Mouse (Mus musculus): ENCODE measurements at regions not wholly inside any gene's neighbourhood (a gene's known extent, or its start where the extent isn't known, plus 50 kb on each side); places are given as distances from the start of the nearest gene placed in this dataset.
A peak's percentile ranks its signal among the peaks of the same experiment; 100 is the strongest.

- Histone ChIP-seq H3K27ac (peak overlapping the region; percentile 51; the same call in 1 of the 2 replicates), H3K9me3 (no peaks in the 10 kb centered on the region), H3K9ac (no peak overlapping the region), H3K4me1 (peaks cover 20% of the 10 kb centered on the region; the same call in 1 of the 2 replicates), H3K4me3 (replicated peaks) (no peak overlapping the region), H3K4me2 (no peak overlapping the region), H3K36me3 (no peaks in the 10 kb centered on the region), H3K27me3 (replicated peaks) (no peaks in the 10 kb centered on the region)
- 16% methylated on average over 3 of the region's 3 CpGs for WGBS
- ATAC-seq (ENCODE audit: insufficient read depth, low FRiP score, low read depth), result no peak
These were observed 67.2 kb upstream of the Boc start for GRCm38 (mm10) chr16:44625871-44626293.

DNA sequence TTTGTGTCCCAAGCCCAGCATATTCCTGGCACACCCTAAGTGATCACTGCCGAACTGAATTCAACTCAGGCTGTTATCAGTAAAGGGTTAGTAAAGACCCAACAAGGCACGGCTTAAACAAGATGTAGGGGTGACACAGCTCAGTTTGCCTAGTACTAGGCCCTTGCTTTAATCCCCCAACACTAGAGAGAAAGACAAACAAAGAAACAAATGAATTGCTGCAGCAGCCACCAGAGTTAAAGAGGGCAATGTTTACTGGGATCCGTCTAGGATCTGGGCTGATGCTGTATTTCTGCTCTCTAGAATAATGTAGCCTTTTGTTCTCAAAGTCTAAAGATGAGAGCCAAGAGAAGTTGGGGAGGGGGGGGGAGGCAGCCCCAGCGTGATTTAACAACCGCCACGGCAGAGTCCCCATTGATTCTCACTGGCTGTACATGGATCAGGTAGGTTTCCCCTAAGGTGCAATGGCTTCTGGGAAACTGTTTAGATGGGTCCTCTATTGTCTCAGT is 66.5 kb upstream of the Boc start:
- Histone ChIP-seq H3K27me3 (replicated peaks) (no peaks in the 10 kb centered on the region), H3K36me3 (no peaks in the 10 kb centered on the region), H3K4me3 (replicated peaks) (no peak overlapping the region), H3K4me1 (peaks cover 19% of the 10 kb centered on the region; the same call in 1 of the 2 replicates), H3K4me2 (no peak overlapping the region), H3K27ac (peak overlapping the region; percentile 51; the same call in 1 of the 2 replicates), H3K9me3 (no peaks in the 10 kb centered on the region), H3K9ac (no peak overlapping the region)
- ATAC-seq (ENCODE audit: insufficient read depth, low FRiP score, low read depth), result no peak
- 59% methylated on average over 6 of the region's 6 CpGs for WGBS

GRCm38 (mm10) chr16:44621573-44621972 is 62.9 kb upstream of the Boc start:
- 86% methylated on average over 5 of the region's 5 CpGs for WGBS
- no peaks in the 10 kb centered on the region for H3K36me3 ChIP-seq
- no peak overlapping the region for H3K4me3 ChIP-seq (replicated peaks)
- no peak for ATAC-seq (ENCODE audit: insufficient read depth, low FRiP score, low read depth)
- H3K4me1 ChIP-seq, result peaks cover 17% of the 10 kb centered on the region; the same call in 1 of the 2 replicates
- H3K9ac ChIP-seq, result no peak overlapping the region
- H3K9me3 ChIP-seq, result no peaks in the 10 kb centered on the region
- no peaks in the 10 kb centered on the region for H3K27me3 ChIP-seq (replicated peaks)
- H3K27ac ChIP-seq, result no peak overlapping the region
- no peak overlapping the region for H3K4me2 ChIP-seq

- no peak overlapping the region for H3K27ac ChIP-seq
- WGBS, result 58% methylated on average over 2 of the region's 2 CpGs
- no peak for ATAC-seq (ENCODE audit: insufficient read depth, low FRiP score, low read depth)
- H3K9ac ChIP-seq, result no peak overlapping the region
- H3K36me3 ChIP-seq, result no peaks in the 10 kb centered on the region
- peaks cover 16% of the 10 kb centered on the region; the same call in 1 of the 2 replicates for H3K4me1 ChIP-seq
- no peaks in the 10 kb centered on the region for H3K27me3 ChIP-seq (replicated peaks)
- H3K4me2 ChIP-seq, result no peak overlapping the region
- no peaks in the 10 kb centered on the region for H3K9me3 ChIP-seq
- H3K4me3 ChIP-seq (replicated peaks), result no peak overlapping the region
These were observed 61.8 kb upstream of the Boc start for GRCm38 (mm10) chr16:44620536-44620935.

DNA sequence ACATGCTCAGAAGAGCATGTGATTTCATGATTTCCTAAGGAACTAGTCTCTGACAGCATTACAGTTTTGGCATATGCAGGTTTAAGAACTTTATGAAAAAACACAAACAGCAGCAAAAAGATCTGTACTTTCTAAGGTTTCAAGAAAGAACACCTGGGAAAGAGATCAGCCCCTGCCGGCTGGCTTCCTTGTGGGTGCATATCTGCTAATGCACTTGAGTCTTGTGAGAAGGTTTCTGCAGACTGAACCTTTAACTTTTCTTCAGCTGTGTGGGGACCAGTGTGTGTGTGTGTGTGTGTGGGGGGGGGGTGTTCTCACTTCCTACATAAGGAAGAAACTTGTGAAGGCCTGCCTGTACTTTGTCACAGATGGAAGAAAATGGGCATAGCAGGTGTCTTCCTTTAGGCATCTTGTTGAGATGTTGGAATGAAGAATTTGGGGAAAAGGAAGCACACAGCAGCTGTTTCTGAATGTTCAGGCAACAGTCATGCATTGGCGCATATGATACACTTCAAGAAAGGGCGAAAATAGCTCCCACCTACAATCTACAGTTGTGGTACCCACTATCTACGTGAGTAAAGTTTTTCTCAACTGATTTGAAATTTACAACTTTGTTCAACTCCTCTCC is 60.9 kb upstream of the Boc start:
- H3K36me3 ChIP-seq, result no peaks in the 10 kb centered on the region
- ATAC-seq (ENCODE audit: insufficient read depth, low FRiP score, low read depth), result no peak
- 74% methylated on average over 4 of the region's 4 CpGs for WGBS
- no peaks in the 10 kb centered on the region for H3K9me3 ChIP-seq
- peaks cover 14% of the 10 kb centered on the region; the same call in 1 of the 2 replicates for H3K4me1 ChIP-seq
- no peak overlapping the region for H3K9ac ChIP-seq
- no peaks in the 10 kb centered on the region for H3K27me3 ChIP-seq (replicated peaks)
- H3K27ac ChIP-seq, result no peak overlapping the region; the same call in 1 of the 2 replicates
- no peak overlapping the region for H3K4me3 ChIP-seq (replicated peaks)
- H3K4me2 ChIP-seq, result no peak overlapping the region

DNA sequence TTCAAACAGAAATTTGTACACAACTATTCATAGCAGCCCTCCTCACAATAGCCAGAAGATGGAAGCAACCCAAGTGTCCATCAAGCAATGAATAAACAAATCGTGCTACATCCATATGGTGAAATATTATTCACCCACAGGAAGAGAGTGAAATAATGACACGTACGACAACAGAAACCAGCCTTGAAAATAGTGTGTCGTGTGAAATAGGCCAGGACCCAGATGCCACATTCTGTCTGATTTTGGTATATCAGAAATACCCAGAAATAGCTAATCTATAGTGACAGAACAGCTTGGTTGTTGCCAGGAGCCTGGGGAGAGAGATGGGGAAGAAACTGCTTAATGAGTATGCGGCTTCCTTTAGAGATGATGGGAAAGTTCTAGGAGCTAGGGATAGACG is 58.3 kb upstream of the Boc start:
- Histone ChIP-seq H3K4me3 (replicated peaks) (no peak overlapping the region), H3K9ac (no peak overlapping the region), H3K9me3 (no peaks in the 10 kb centered on the region), H3K27ac (peak overlapping the region; percentile 82), H3K27me3 (replicated peaks) (no peaks in the 10 kb centered on the region), H3K4me1 (peaks cover 14% of the 10 kb centered on the region; the same call in 1 of the 2 replicates), H3K36me3 (no peaks in the 10 kb centered on the region), H3K4me2 (no peak overlapping the region)
- no peak for ATAC-seq (ENCODE audit: insufficient read depth, low FRiP score, low read depth)
- 63% methylated on average over 6 of the region's 6 CpGs for WGBS

- Histone ChIP-seq H3K27me3 (replicated peaks) (no peaks in the 10 kb centered on the region), H3K36me3 (no peaks in the 10 kb centered on the region), H3K9me3 (no peaks in the 10 kb centered on the region), H3K4me3 (replicated peaks) (no peak overlapping the region), H3K9ac (no peak overlapping the region), H3K4me2 (0 out of 2 replicates have a peak overlapping the region, but pooled peaks have one; percentile 19), H3K27ac (peak overlapping the region; percentile 82), H3K4me1 (peaks cover 14% of the 10 kb centered on the region; the same call in 1 of the 2 replicates)
- ATAC-seq (ENCODE audit: insufficient read depth, low FRiP score, low read depth), result peak; percentile 84
- WGBS, result 9% methylated on average over 5 of the region's 5 CpGs
These were observed 57.7 kb upstream of the Boc start for GRCm38 (mm10) chr16:44616376-44616775.

- Histone ChIP-seq H3K36me3 (no peaks in the 10 kb centered on the region), H3K4me1 (peaks cover 14% of the 10 kb centered on the region; the same call in 1 of the 2 replicates), H3K4me2 (0 out of 2 replicates have a peak overlapping the region, but pooled peaks have one; percentile 19), H3K4me3 (replicated peaks) (no peak overlapping the region), H3K27me3 (replicated peaks) (no peaks in the 10 kb centered on the region), H3K9me3 (no peaks in the 10 kb centered on the region), H3K9ac (no peak overlapping the region), H3K27ac (peak overlapping the region; percentile 82)
- WGBS, result 19% methylated on average over 3 of the region's 3 CpGs
- peak; percentile 17; the same call in 1 of the 2 replicates for ATAC-seq (ENCODE audit: insufficient read depth, low FRiP score, low read depth)
These were observed 57.1 kb upstream of the Boc start for GRCm38 (mm10) chr16:44615878-44616206.

DNA sequence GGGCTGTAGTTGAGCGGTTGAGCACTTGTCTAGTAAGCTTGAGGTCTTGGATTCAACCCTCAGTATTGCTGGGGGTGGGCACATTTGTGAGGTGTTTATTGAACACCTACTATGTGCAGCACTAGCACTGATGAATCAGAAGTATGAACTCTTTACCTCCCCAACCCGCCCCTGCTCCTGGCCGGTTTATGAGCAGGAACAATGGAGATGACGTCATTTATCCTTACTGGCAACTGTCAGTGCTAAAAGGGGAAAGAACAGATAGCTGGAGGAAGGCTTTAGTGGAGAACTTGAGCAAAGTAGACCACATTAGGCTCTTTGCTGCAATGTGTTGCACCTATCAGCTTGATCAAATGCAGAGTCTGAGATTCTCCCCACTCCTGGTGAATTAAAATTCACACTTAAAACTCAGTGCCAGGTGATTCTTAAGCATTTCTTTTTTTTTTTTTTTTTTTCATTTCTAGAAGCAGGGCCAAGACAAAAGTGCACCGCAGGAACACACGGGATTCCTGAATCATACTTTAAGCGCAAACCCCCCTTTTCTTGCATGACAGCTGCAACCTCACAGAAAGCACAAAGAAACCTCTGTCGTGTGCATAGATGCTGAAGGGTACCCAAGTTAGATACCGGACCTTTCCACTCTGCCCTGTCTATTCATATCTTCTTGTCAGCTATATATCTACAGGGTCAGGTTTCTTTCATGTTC is 56.6 kb upstream of the Boc start:
- Histone ChIP-seq H3K4me2 (no peak overlapping the region), H3K36me3 (no peaks in the 10 kb centered on the region), H3K4me3 (replicated peaks) (no peak overlapping the region), H3K9me3 (no peaks in the 10 kb centered on the region), H3K4me1 (peaks cover 14% of the 10 kb centered on the region; the same call in 1 of the 2 replicates), H3K27me3 (replicated peaks) (no peaks in the 10 kb centered on the region), H3K9ac (no peak overlapping the region), H3K27ac (peak overlapping the region; percentile 82; the same call in 1 of the 2 replicates)
- 41% methylated on average over 9 of the region's 9 CpGs for WGBS
- ATAC-seq (ENCODE audit: insufficient read depth, low FRiP score, low read depth), result no peak

DNA sequence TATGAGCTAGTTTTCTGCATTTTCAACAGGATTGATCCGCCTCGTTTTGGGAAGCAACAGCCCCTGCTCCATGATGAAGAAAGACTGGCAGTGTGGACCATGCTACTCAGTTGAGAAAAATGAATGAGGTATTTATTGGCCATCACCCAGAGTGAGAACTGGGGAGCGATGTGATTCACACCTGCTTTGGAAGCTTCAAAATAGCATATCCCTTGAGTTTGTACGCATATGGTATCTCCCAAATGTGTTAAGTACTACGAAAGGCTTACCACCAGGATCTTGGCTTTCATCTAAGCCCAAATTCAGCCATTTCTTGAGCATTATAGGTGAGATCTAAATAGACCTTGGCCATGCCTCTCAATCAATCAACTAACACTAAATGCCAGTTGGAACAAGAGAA is 55.5 kb upstream of the Boc start:
- no peaks in the 10 kb centered on the region for H3K27me3 ChIP-seq (replicated peaks)
- peaks cover 14% of the 10 kb centered on the region; the same call in 1 of the 2 replicates for H3K4me1 ChIP-seq
- ATAC-seq (ENCODE audit: insufficient read depth, low FRiP score, low read depth), result no peak
- H3K4me3 ChIP-seq (replicated peaks), result no peak overlapping the region
- H3K36me3 ChIP-seq, result no peaks in the 10 kb centered on the region
- H3K9ac ChIP-seq, result no peak overlapping the region
- no peak overlapping the region for H3K4me2 ChIP-seq
- no peaks in the 10 kb centered on the region for H3K9me3 ChIP-seq
- 93% methylated on average over 5 of the region's 5 CpGs for WGBS
- H3K27ac ChIP-seq, result no peak overlapping the region

- Histone ChIP-seq H3K36me3 (no peaks in the 10 kb centered on the region), H3K27me3 (replicated peaks) (no peaks in the 10 kb centered on the region), H3K4me3 (replicated peaks) (no peak overlapping the region), H3K4me2 (no peak overlapping the region), H3K27ac (no peak overlapping the region), H3K9me3 (no peaks in the 10 kb centered on the region), H3K4me1 (peaks cover 14% of the 10 kb centered on the region; the same call in 1 of the 2 replicates), H3K9ac (no peak overlapping the region)
- 77% methylated on average over 5 of the region's 5 CpGs for WGBS
- ATAC-seq (ENCODE audit: insufficient read depth, low FRiP score, low read depth), result no peak
These were observed 54.0 kb upstream of the Boc start for GRCm38 (mm10) chr16:44612676-44613075.

DNA sequence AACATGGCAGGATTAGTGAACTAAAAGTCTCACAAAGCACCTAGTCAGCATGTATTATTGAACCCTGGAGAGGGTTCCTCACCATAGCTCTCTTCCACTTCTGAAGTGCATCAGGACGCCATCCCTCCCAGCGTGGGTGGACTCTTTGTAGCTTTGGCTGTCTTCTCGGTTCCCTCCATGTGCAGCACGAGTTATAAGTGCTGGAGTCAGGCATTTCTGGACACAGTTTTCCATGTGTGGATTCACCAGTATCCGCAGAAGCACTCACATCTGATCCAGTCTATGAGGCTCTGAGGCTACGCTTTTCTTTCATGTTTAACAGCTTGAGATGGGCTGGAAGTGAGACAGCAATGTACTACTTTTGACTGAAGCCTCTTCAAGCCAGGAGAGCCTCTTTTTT is 52.8 kb upstream of the Boc start:
- H3K4me2 ChIP-seq, result no peak overlapping the region
- WGBS, result 83% methylated on average over 6 of the region's 6 CpGs
- no peak for ATAC-seq (ENCODE audit: insufficient read depth, low FRiP score, low read depth)

More for the DNA sequence above, 52.8 kb upstream of the Boc start:
- peaks cover 9% of the 10 kb centered on the region; the same call in 1 of the 2 replicates for H3K4me1 ChIP-seq
- H3K9ac ChIP-seq, result no peak overlapping the region
- H3K4me3 ChIP-seq (replicated peaks), result no peak overlapping the region
- H3K9me3 ChIP-seq, result no peaks in the 10 kb centered on the region
- no peaks in the 10 kb centered on the region for H3K27me3 ChIP-seq (replicated peaks)
- no peak overlapping the region for H3K27ac ChIP-seq
- no peaks in the 10 kb centered on the region for H3K36me3 ChIP-seq
